Mouse (Mus musculus) megakaryocyte progenitor cell, adult 5-6 weeks (primary cell): ENCODE results near the gene Hmcn2. TPM values are rescaled to one million over a fixed set of nuclear protein-coding genes. Genes with fewer than 3 reads are reported as not detected.
A peak's percentile ranks its signal among the peaks of the same experiment; 100 is the strongest.

ENCODE experiments used
- ATAC-seq: replicated peaks from 2 replicates; pipeline ENCODE4 v1.8.0; 2016; ENCODE audit warnings: mild to moderate bottlenecking, moderate TSS enrichment, inconsistent platforms; ENCODE audit not compliant: poor library complexity
- total RNA-seq, 2 experiments: library from RNA; stranded (forward) in 1 of 2; stranded (reverse) in 1 of 2; fragments of 157-497, 149-512 nt in 1 of 2; fragments of 200-1000 nt in 1 of 2; gene quantifications; 2 replicates each; pipeline versions ENCODE4 v1.2.3 to v1.2.4; 2015 to 2017

Gene Hmcn2
- total RNA-seq, 2 experiments from 2014 or later = 0.21 TPM; not detected in 1

- no peak for ATAC-seq
Observed at GRCm38 (mm10) chr2:31304801-31305665, 9.2 kb upstream of the Hmcn2 start.

GRCm38 (mm10) chr2:31305684-31306083 lies 8.5 kb upstream of the Hmcn2 start:
- ATAC-seq = peak; percentile 64

- no peak for ATAC-seq
Observed at GRCm38 (mm10) chr2:31308257-31308656, 6.0 kb upstream of the Hmcn2 start.

- ATAC-seq = no peak
Observed at GRCm38 (mm10) chr2:31309549-31309948, 4.7 kb upstream of the Hmcn2 start.

- ATAC-seq = no peak
Observed at GRCm38 (mm10) chr2:31318162-31318561, 3.9 kb downstream of the Hmcn2 start.

- ATAC-seq = no peak
Observed at GRCm38 (mm10) chr2:31319200-31319599, 5.0 kb downstream of the Hmcn2 start.

GRCm38 (mm10) chr2:31327186-31327585 lies 13.0 kb downstream of the Hmcn2 start:
- no peak for ATAC-seq

GRCm38 (mm10) chr2:31337706-31338330 lies 23.6 kb downstream of the Hmcn2 start:
- ATAC-seq = no peak

- no peak for ATAC-seq
Observed at GRCm38 (mm10) chr2:31339826-31340225, 25.6 kb downstream of the Hmcn2 start.

- ATAC-seq = no peak; the same call in 1 of the 2 replicates
Observed at GRCm38 (mm10) chr2:31341726-31342535, 27.7 kb downstream of the Hmcn2 start.

GRCm38 (mm10) chr2:31346096-31346495 lies 31.9 kb downstream of the Hmcn2 start:
- peak; percentile 63 for ATAC-seq

GRCm38 (mm10) chr2:31348373-31348772 lies 34.2 kb downstream of the Hmcn2 start:
- ATAC-seq = no peak

- ATAC-seq = no peak
Observed at GRCm38 (mm10) chr2:31348850-31349249, 34.6 kb downstream of the Hmcn2 start.

GRCm38 (mm10) chr2:31356771-31357170 lies 42.6 kb downstream of the Hmcn2 start:
- ATAC-seq = no peak

GRCm38 (mm10) chr2:31359316-31359715 lies 45.1 kb downstream of the Hmcn2 start:
- ATAC-seq = peak; percentile 37

- no peak for ATAC-seq
Observed at GRCm38 (mm10) chr2:31367186-31367585, 53.0 kb downstream of the Hmcn2 start.

GRCm38 (mm10) chr2:31371396-31371795 lies 57.2 kb downstream of the Hmcn2 start:
- ATAC-seq = no peak

- ATAC-seq = no peak
Observed at GRCm38 (mm10) chr2:31372186-31372585, 58.0 kb downstream of the Hmcn2 start.

- ATAC-seq = no peak
Observed at GRCm38 (mm10) chr2:31374415-31374814, 60.2 kb downstream of the Hmcn2 start.

- no peak for ATAC-seq
Observed at GRCm38 (mm10) chr2:31376057-31376456, 61.8 kb downstream of the Hmcn2 start.

- no peak for ATAC-seq
Observed at GRCm38 (mm10) chr2:31377481-31377880, 63.3 kb downstream of the Hmcn2 start.
